Mouse (Mus musculus): ENCODE data around the gene Odf3. TPM values are rescaled to one million over a fixed set of nuclear protein-coding genes. Genes with fewer than 3 reads are reported as not detected.

The Odf3 gene
- polyA plus RNA-seq, 1 experiment = not detected

GRCm38 (mm10) chr7:140894031-140894430 is 46.4 kb downstream of the Odf3 start:
- H3K4me1 ChIP-seq (ENCODE audit: control insufficient read depth) = no peaks in the 10 kb centered on the region
- H3K27me3 ChIP-seq (ENCODE audit: control insufficient read depth) = no peaks in the 10 kb centered on the region
- peaks cover 87% of the 10 kb centered on the region for H3K36me3 ChIP-seq (ENCODE audit: control insufficient read depth)
- TF ChIP-seq GATA1 (IDR thresholded peaks at IDR 0.05; ENCODE audit: low read length) (no peak), TAL1 (IDR thresholded peaks at IDR 0.05; ENCODE audit: low read length) (no peak)
- no peak overlapping the region for H3K4me3 ChIP-seq (replicated peaks)
- H3K9me3 ChIP-seq (ENCODE audit: control insufficient read depth, low read length) = no peaks in the 10 kb centered on the region

GRCm38 (mm10) chr7:140894611-140895010 is 47.0 kb downstream of the Odf3 start:
- Histone ChIP-seq H3K9me3 (ENCODE audit: control insufficient read depth, low read length) (no peaks in the 10 kb centered on the region), H3K4me1 (ENCODE audit: control insufficient read depth) (no peaks in the 10 kb centered on the region), H3K27me3 (ENCODE audit: control insufficient read depth) (no peaks in the 10 kb centered on the region), H3K36me3 (ENCODE audit: control insufficient read depth) (peaks cover 87% of the 10 kb centered on the region), H3K4me3 (replicated peaks) (no peak overlapping the region)
- TF ChIP-seq GATA1 (IDR thresholded peaks at IDR 0.05; ENCODE audit: low read length) = no peak
- no peak for TF ChIP-seq TAL1 (IDR thresholded peaks at IDR 0.05; ENCODE audit: low read length)

GRCm38 (mm10) chr7:140897863-140898262 is 50.3 kb downstream of the Odf3 start:
- Histone ChIP-seq H3K9me3 (ENCODE audit: control insufficient read depth, low read length) (no peaks in the 10 kb centered on the region), H3K4me3 (replicated peaks) (no peak overlapping the region), H3K27me3 (ENCODE audit: control insufficient read depth) (no peaks in the 10 kb centered on the region), H3K4me1 (ENCODE audit: control insufficient read depth) (no peaks in the 10 kb centered on the region), H3K36me3 (ENCODE audit: control insufficient read depth) (peaks cover 67% of the 10 kb centered on the region)
- TF ChIP-seq TAL1 (IDR thresholded peaks at IDR 0.05; ENCODE audit: low read length) = no peak
- no peak for TF ChIP-seq GATA1 (IDR thresholded peaks at IDR 0.05; ENCODE audit: low read length)

- peaks cover 54% of the 10 kb centered on the region for H3K36me3 ChIP-seq (ENCODE audit: control insufficient read depth)
- H3K4me1 ChIP-seq (ENCODE audit: control insufficient read depth) = peaks cover 1% of the 10 kb centered on the region; the same call in 1 of the 2 replicates
- no peaks in the 10 kb centered on the region for H3K27me3 ChIP-seq (ENCODE audit: control insufficient read depth)
- H3K4me3 ChIP-seq (replicated peaks) = no peak overlapping the region
- TF ChIP-seq TAL1 (IDR thresholded peaks at IDR 0.05; ENCODE audit: low read length) (no peak), GATA1 (IDR thresholded peaks at IDR 0.05; ENCODE audit: low read length) (no peak)
- no peaks in the 10 kb centered on the region for H3K9me3 ChIP-seq (ENCODE audit: control insufficient read depth, low read length)
Observed at GRCm38 (mm10) chr7:140899121-140899520, 51.5 kb downstream of the Odf3 start.

GRCm38 (mm10) chr7:140900220-140900619 is 52.6 kb downstream of the Odf3 start, which contains the start of gene Cox8b:
Gene Cox8b, minus strand, starts transcription at chr7:140900446.
- TF ChIP-seq GATA1 (IDR thresholded peaks at IDR 0.05; ENCODE audit: low read length) = no peak
- TF ChIP-seq TAL1 (IDR thresholded peaks at IDR 0.05; ENCODE audit: low read length) = no peak

More at GRCm38 (mm10) chr7:140900220-140900619, 52.6 kb downstream of the Odf3 start, which contains the start of gene Cox8b:
- Histone ChIP-seq H3K4me1 (ENCODE audit: control insufficient read depth) (peaks cover 1% of the 10 kb centered on the region; the same call in 1 of the 2 replicates), H3K9me3 (ENCODE audit: control insufficient read depth, low read length) (no peaks in the 10 kb centered on the region), H3K27me3 (ENCODE audit: control insufficient read depth) (no peaks in the 10 kb centered on the region), H3K4me3 (replicated peaks) (no peak within 1 kb of the TSS), H3K36me3 (ENCODE audit: control insufficient read depth) (peaks cover 45% of the 10 kb centered on the region)

Other genes with a start within 250 kb of the Odf3 start
- gene Olfr46, start 246.5 kb upstream of the Odf3 start, polyA plus RNA-seq (2012) = not detected in 2 replicates
- not detected in 2 replicates for gene Olfr61, start 218.8 kb upstream of the Odf3 start, polyA plus RNA-seq (2012)
- gene Olfr53, start 201.4 kb upstream of the Odf3 start, polyA plus RNA-seq (2012) = not detected in 2 replicates
- 0.01 TPM in 1 of 2 replicates, not detected in the other for gene Olfr539, start 187.9 kb upstream of the Odf3 start, polyA plus RNA-seq (2012)
- 0.01 TPM in 1 of 2 replicates, not detected in the other for gene Olfr45, start 165.9 kb upstream of the Odf3 start, polyA plus RNA-seq (2012)
- not detected in 2 replicates for gene Olfr541, start 150.5 kb upstream of the Odf3 start, polyA plus RNA-seq (2012)
- gene Cyp2e1, start 84.1 kb upstream of the Odf3 start, polyA plus RNA-seq (2012) = not detected in 2 replicates
- gene Syce1, start 60.0 kb upstream of the Odf3 start, polyA plus RNA-seq (2012) = 0.05 TPM in 1 of 2 replicates, not detected in the other
- gene Zfp941, start 25.6 kb upstream of the Odf3 start, polyA plus RNA-seq (2012) = not detected in 2 replicates
- 0.06 TPM in 1 of 2 replicates, not detected in the other for gene Urah, start 12.8 kb upstream of the Odf3 start, polyA plus RNA-seq (2012)
- not detected in 2 replicates for gene Scgb1c1, start 2.3 kb upstream of the Odf3 start, polyA plus RNA-seq (2012)
- not detected in 2 replicates for gene Gm45785, start 8.5 kb downstream of the Odf3 start, polyA plus RNA-seq (2012)
- gene Ric8a, start 9.2 kb downstream of the Odf3 start, polyA plus RNA-seq (2012) = 2.1 and 2.7 TPM in 2 replicates
- 0.95 and 1.2 TPM in 2 replicates for gene Bet1l, start 9.8 kb downstream of the Odf3 start, polyA plus RNA-seq (2012)
- gene Psmd13, start 34.2 kb downstream of the Odf3 start, polyA plus RNA-seq (2012) = 13.2 and 18.4 TPM in 2 replicates
- gene Sirt3, start 34.5 kb downstream of the Odf3 start, polyA plus RNA-seq (2012) = 1.8 and 1.9 TPM in 2 replicates
- gene Cox8b, start 52.6 kb downstream of the Odf3 start, polyA plus RNA-seq (2012) = not detected in 2 replicates
- gene Nlrp6, start 73.1 kb downstream of the Odf3 start, polyA plus RNA-seq (2012) = not detected in 2 replicates
- 0.05 and 0.32 TPM in 2 replicates for gene Pgghg, start 93.6 kb downstream of the Odf3 start, polyA plus RNA-seq (2012)
- gene Ifitm5, start 102.5 kb downstream of the Odf3 start, polyA plus RNA-seq (2012) = not detected in 2 replicates
- gene Gm45717, start 108.1 kb downstream of the Odf3 start, polyA plus RNA-seq (2012) = not detected in 2 replicates
- 3.3 and 3.7 TPM in 2 replicates for gene Ifitm2, start 108.2 kb downstream of the Odf3 start, polyA plus RNA-seq (2012)
- gene Ifitm1, start 119.4 kb downstream of the Odf3 start, polyA plus RNA-seq (2012) = 0.05 and 0.47 TPM in 2 replicates
- 0.26 and 0.29 TPM in 2 replicates for gene Ifitm3, start 163.0 kb downstream of the Odf3 start, polyA plus RNA-seq (2012)
- not detected in 2 replicates for gene Ifitm6, start 170.1 kb downstream of the Odf3 start, polyA plus RNA-seq (2012)
- gene Gm17387, start 181.3 kb downstream of the Odf3 start, polyA plus RNA-seq (2012) = not detected in 2 replicates
- gene B4galnt4, start 213.3 kb downstream of the Odf3 start, polyA plus RNA-seq (2012) = 0.03 and 0.15 TPM in 2 replicates
- gene Pkp3, start 230.4 kb downstream of the Odf3 start, polyA plus RNA-seq (2012) = 0.03 and 0.05 TPM in 2 replicates